Mouse (Mus musculus): Measurements from ENCODE around the gene Gmnn.

GRCm38 (mm10) chr13:24714360-24714885, 47.3 kb downstream of the Gmnn start:
- TF ChIP-seq POLR2A (IDR thresholded peaks at IDR 0.05; ENCODE audit: borderline replicate concordance, low read depth, low read length) (no peak), CTCF (IDR thresholded peaks at IDR 0.05; ENCODE audit: low read depth, low read length) (no peak)
